Mouse (Mus musculus): ENCODE results near the gene Hmgcl. TPM values are rescaled to one million over a fixed set of nuclear protein-coding genes. Genes with fewer than 3 reads are reported as not detected.
"Not testable (repeated sequence)": the region's sequence is repeated elsewhere in the genome, so short reads cannot be mapped to it uniquely, and the experiment has no call there.

The Hmgcl gene
- polyA plus RNA-seq, 1 experiment: 76.6 TPM

GRCm38 (mm10) chr4:135971805-135972555, 25.7 kb downstream of the Hmgcl start:
- Histone ChIP-seq H3K4me3 (ENCODE audit: low read depth, low read length) (peak overlapping the region; percentile 81), H3K36me3 (ENCODE audit: control insufficient read depth, insufficient read depth, low read length) (peaks cover 55% of the 10 kb centered on the region), H3K4me1 (ENCODE audit: control insufficient read depth, insufficient read depth, insufficient read length, low read length) (peaks cover 18% of the 10 kb centered on the region), H3K27me3 (ENCODE audit: control insufficient read depth, insufficient read depth, low read length) (no peaks in the 10 kb centered on the region), H3K27ac (ENCODE audit: insufficient read depth, low read depth, low read length) (no peak overlapping the region)
- TF ChIP-seq POLR2A (IDR thresholded peaks at IDR 0.05; ENCODE audit: low read depth, low read length) (no peak), CTCF (IDR thresholded peaks at IDR 0.05; ENCODE audit: extremely low read depth, insufficient read length, insufficient replicate concordance, low read depth, low read length) (no peak)
- WGBS: 1% methylated on average over 35 of the region's 35 CpGs

- H3K4me1 ChIP-seq (ENCODE audit: control insufficient read depth, insufficient read depth, insufficient read length, low read length): peaks cover 18% of the 10 kb centered on the region
- H3K4me3 ChIP-seq (ENCODE audit: low read depth, low read length): peak within 1 kb of the TSS; percentile 81
- WGBS: under 1% methylated on average over 19 of the region's 19 CpGs
- no peaks in the 10 kb centered on the region for H3K27me3 ChIP-seq (ENCODE audit: control insufficient read depth, insufficient read depth, low read length)
- peaks cover 52% of the 10 kb centered on the region for H3K36me3 ChIP-seq (ENCODE audit: control insufficient read depth, insufficient read depth, low read length)
- TF ChIP-seq POLR2A (IDR thresholded peaks at IDR 0.05; ENCODE audit: low read depth, low read length): peak; percentile 61; the same call in 1 of the 2 replicates
- no peak for TF ChIP-seq CTCF (IDR thresholded peaks at IDR 0.05; ENCODE audit: extremely low read depth, insufficient read length, insufficient replicate concordance, low read depth, low read length)
- peak within 1 kb of the TSS; percentile 80 for H3K27ac ChIP-seq (ENCODE audit: insufficient read depth, low read depth, low read length)
Observed at GRCm38 (mm10) chr4:135972556-135972906, 26.3 kb downstream of the Hmgcl start, which contains the start of gene Lypla2. Gene Lypla2, minus strand, starts transcription at chr4:135972626.

- H3K4me1 ChIP-seq (ENCODE audit: control insufficient read depth, insufficient read depth, insufficient read length, low read length): peaks cover 18% of the 10 kb centered on the region
- peak overlapping the region; percentile 81 for H3K4me3 ChIP-seq (ENCODE audit: low read depth, low read length)
- TF ChIP-seq POLR2A (IDR thresholded peaks at IDR 0.05; ENCODE audit: low read depth, low read length) (no peak), CTCF (IDR thresholded peaks at IDR 0.05; ENCODE audit: extremely low read depth, insufficient read length, insufficient replicate concordance, low read depth, low read length) (no peak)
- no peaks in the 10 kb centered on the region for H3K27me3 ChIP-seq (ENCODE audit: control insufficient read depth, insufficient read depth, low read length)
- peaks cover 48% of the 10 kb centered on the region for H3K36me3 ChIP-seq (ENCODE audit: control insufficient read depth, insufficient read depth, low read length)
- WGBS: 21% methylated on average over 13 of the region's 13 CpGs
- H3K27ac ChIP-seq (ENCODE audit: insufficient read depth, low read depth, low read length): peak overlapping the region; percentile 80
Observed at GRCm38 (mm10) chr4:135972911-135973811, 26.9 kb downstream of the Hmgcl start.

GRCm38 (mm10) chr4:135976146-135976545, 29.9 kb downstream of the Hmgcl start:
- Histone ChIP-seq H3K27ac (ENCODE audit: insufficient read depth, low read depth, low read length) (no peak overlapping the region), H3K4me3 (ENCODE audit: low read depth, low read length) (no peak overlapping the region), H3K27me3 (ENCODE audit: control insufficient read depth, insufficient read depth, low read length) (no peaks in the 10 kb centered on the region), H3K4me1 (ENCODE audit: control insufficient read depth, insufficient read depth, insufficient read length, low read length) (peaks cover 22% of the 10 kb centered on the region), H3K36me3 (ENCODE audit: control insufficient read depth, insufficient read depth, low read length) (peaks cover 31% of the 10 kb centered on the region)
- 94% methylated on average over 12 of the region's 12 CpGs for WGBS
- no peak for TF ChIP-seq POLR2A (IDR thresholded peaks at IDR 0.05; ENCODE audit: low read depth, low read length)
- TF ChIP-seq CTCF (IDR thresholded peaks at IDR 0.05; ENCODE audit: extremely low read depth, insufficient read length, insufficient replicate concordance, low read depth, low read length): no peak

- not testable (repeated sequence) for H3K27me3 ChIP-seq (ENCODE audit: control insufficient read depth, insufficient read depth, low read length); H3K4me3 ChIP-seq (ENCODE audit: low read depth, low read length); H3K4me1 ChIP-seq (ENCODE audit: control insufficient read depth, insufficient read depth, insufficient read length, low read length); H3K27ac ChIP-seq (ENCODE audit: insufficient read depth, low read depth, low read length)
- H3K36me3 ChIP-seq (ENCODE audit: control insufficient read depth, insufficient read depth, low read length): peaks cover 36% of the 10 kb centered on the region
- 89% methylated on average over 5 of the region's 5 CpGs for WGBS
Observed at GRCm38 (mm10) chr4:135980223-135980622, 34.0 kb downstream of the Hmgcl start.

- Histone ChIP-seq H3K4me1 (ENCODE audit: control insufficient read depth, insufficient read depth, insufficient read length, low read length) (peaks cover 14% of the 10 kb centered on the region), H3K36me3 (ENCODE audit: control insufficient read depth, insufficient read depth, low read length) (peaks cover 24% of the 10 kb centered on the region), H3K27ac (ENCODE audit: insufficient read depth, low read depth, low read length) (peak overlapping the region; percentile 21; the same call in 1 of the 2 replicates), H3K4me3 (ENCODE audit: low read depth, low read length) (no peak overlapping the region), H3K27me3 (ENCODE audit: control insufficient read depth, insufficient read depth, low read length) (no peaks in the 10 kb centered on the region)
- no peak for TF ChIP-seq CTCF (IDR thresholded peaks at IDR 0.05; ENCODE audit: extremely low read depth, insufficient read length, insufficient replicate concordance, low read depth, low read length)
- no peak for TF ChIP-seq POLR2A (IDR thresholded peaks at IDR 0.05; ENCODE audit: low read depth, low read length)
- 35% methylated on average over 7 of the region's 7 CpGs for WGBS
Observed at GRCm38 (mm10) chr4:135981524-135982063, 35.3 kb downstream of the Hmgcl start.

GRCm38 (mm10) chr4:135984556-135984955, 38.3 kb downstream of the Hmgcl start:
- H3K4me3 ChIP-seq (ENCODE audit: low read depth, low read length): no peak overlapping the region
- H3K4me1 ChIP-seq (ENCODE audit: control insufficient read depth, insufficient read depth, insufficient read length, low read length): peaks cover 14% of the 10 kb centered on the region; the same call in 1 of the 2 replicates
- no peak overlapping the region for H3K27ac ChIP-seq (ENCODE audit: insufficient read depth, low read depth, low read length)
- 83% methylated on average over 5 of the region's 5 CpGs for WGBS
- TF ChIP-seq POLR2A (IDR thresholded peaks at IDR 0.05; ENCODE audit: low read depth, low read length) (no peak), CTCF (IDR thresholded peaks at IDR 0.05; ENCODE audit: extremely low read depth, insufficient read length, insufficient replicate concordance, low read depth, low read length) (no peak)
- H3K27me3 ChIP-seq (ENCODE audit: control insufficient read depth, insufficient read depth, low read length): no peaks in the 10 kb centered on the region
- H3K36me3 ChIP-seq (ENCODE audit: control insufficient read depth, insufficient read depth, low read length): peaks cover 12% of the 10 kb centered on the region
